Mouse (Mus musculus): Measurements from ENCODE around the gene Ankrd7. TPM values are rescaled to one million over a fixed set of nuclear protein-coding genes. Genes with fewer than 3 reads are reported as not detected.

The Ankrd7 gene
- 0.13 and 0.23 TPM in 2 replicates for polyA plus RNA-seq (2021; fragmentation: Nextera tagmentation)
- long read RNA-seq, experiment 1, result 0 reads
- long read RNA-seq, experiment 2, result 0 reads

DNA sequence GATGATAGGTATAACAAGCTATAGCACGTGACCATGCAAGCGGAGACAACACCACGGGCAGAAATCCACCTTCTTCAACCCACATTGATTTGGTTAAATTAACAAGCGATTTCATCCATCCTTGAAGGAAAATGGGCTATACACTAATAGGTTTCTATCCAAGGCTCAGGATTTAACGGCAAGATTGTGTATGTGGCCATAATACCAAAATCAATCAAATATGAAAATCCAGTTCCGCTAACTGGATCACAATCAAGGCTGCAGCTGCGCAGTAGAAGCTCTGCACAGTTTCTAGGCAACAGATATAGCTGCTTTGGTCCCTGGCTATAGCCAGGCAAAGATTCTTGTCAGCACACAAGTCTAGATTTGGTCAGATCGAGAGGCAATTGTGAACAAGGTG, at the start of gene Ankrd7:
Gene Ankrd7, plus strand, starts transcription at position 301 of the 400 bp plus-strand sequence.

GRCm38 (mm10) chr6:18848051-18848701, 17.9 kb upstream of the Ankrd7 start, which contains the start of gene Lsm8:
Gene Lsm8, plus strand, starts transcription at chr6:18848579.

Other genes with a start within 250 kb of the Ankrd7 start
- 121 and 125 TPM in 2 replicates for gene Lsm8, start 17.7 kb upstream of the Ankrd7 start, polyA plus RNA-seq (2021; fragmentation: Nextera tagmentation)

All from layer of hippocampus, adult 6 months (tissue).